8 mouse cellular contexts compared by ENCODE assay signal in the genomic region with DNA sequence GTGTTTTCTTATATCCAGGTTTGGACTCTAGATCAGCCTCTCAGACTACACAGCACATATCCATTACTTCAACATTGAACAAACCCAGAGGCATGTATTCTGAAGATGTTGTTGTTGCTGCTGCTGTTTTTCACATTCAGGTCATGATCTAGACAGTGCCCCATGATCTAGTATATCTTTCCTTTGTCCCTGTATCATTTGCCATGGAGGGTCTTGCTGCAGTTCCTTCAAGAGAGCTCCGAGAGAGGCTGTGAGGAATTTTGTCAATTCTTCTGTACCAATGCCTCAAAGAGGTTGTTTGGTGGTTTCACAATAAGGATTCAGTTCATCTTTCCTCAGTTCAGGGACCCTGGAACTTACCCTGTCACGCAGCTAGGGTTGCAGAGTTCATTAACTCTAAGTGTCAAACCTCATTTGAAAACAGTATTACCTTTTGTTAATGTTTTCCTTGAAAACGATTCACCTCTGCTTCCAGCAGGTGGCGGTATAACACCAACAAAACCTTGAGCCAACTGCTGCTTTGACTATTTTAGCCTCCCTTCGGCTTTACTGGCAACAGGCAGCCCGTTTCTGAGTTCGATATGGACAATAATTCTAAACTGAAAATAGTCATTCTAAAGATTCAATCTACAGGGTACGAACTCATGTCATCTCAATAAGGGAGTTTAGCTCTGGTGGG.
DNase-seq lines count a peak whose midpoint lies in the region; ATAC-seq lines count a peak whose summit lies in the region.

No protein-coding gene starts in this region.

- no peaks in the 10 kb centered on the region for H3K9me3 ChIP-seq in intestine, embryonic 16.5 days (ENCODE audit: control insufficient read depth, low read length)
- no peaks in the 10 kb centered on the region for H3K9me3 ChIP-seq in midbrain, embryonic 15.5 days
- no peaks in the 10 kb centered on the region for H3K9me3 ChIP-seq in stomach, embryonic 16.5 days (replicated peaks; ENCODE audit: control insufficient read depth, low read length)

- WGBS in intestine, embryonic 16.5 days: 16% methylated on average over 8 of the region's 8 CpGs
- WGBS in midbrain, embryonic 15.5 days: 14% methylated on average over 8 of the region's 8 CpGs
- WGBS in stomach, embryonic 16.5 days: 15% methylated on average over 8 of the region's 8 CpGs

- H3K4me3 ChIP-seq in intestine, embryonic 16.5 days (ENCODE audit: low read length): no peak overlapping the region
- no peak overlapping the region for H3K4me3 ChIP-seq in midbrain, embryonic 15.5 days
- 0 out of 2 replicates have a peak overlapping the region, but pooled peaks have one; percentile 15 for H3K4me3 ChIP-seq in stomach, embryonic 16.5 days (replicated peaks; ENCODE audit: low read length)

- no peaks in the 10 kb centered on the region for H3K27me3 ChIP-seq in intestine, embryonic 16.5 days (replicated peaks; ENCODE audit: control insufficient read depth, insufficient read depth, low read length)
- H3K27me3 ChIP-seq in midbrain, embryonic 15.5 days (replicated peaks): 0 out of 2 replicates have a peak, but pooled peaks cover 4% of the 10 kb centered on the region
- no peaks in the 10 kb centered on the region for H3K27me3 ChIP-seq in stomach, embryonic 16.5 days (ENCODE audit: control insufficient read depth, insufficient read depth, low read length)

- no peak overlapping the region for H3K27ac ChIP-seq in intestine, embryonic 16.5 days (ENCODE audit: low read length)
- H3K27ac ChIP-seq in midbrain, embryonic 15.5 days: no peak overlapping the region
- H3K27ac ChIP-seq in stomach, embryonic 16.5 days (ENCODE audit: low read length): no peak overlapping the region

- H3K4me2 ChIP-seq in intestine, embryonic 16.5 days (ENCODE audit: low read depth, low read length): peak overlapping the region; percentile 34; the same call in 1 of the 2 replicates
- 0 out of 2 replicates have a peak overlapping the region, but pooled peaks have one; percentile 11 for H3K4me2 ChIP-seq in midbrain, embryonic 15.5 days
- H3K4me2 ChIP-seq in stomach, embryonic 16.5 days (ENCODE audit: low read depth, low read length): peak overlapping the region; percentile 28

- H3K9ac ChIP-seq in intestine, embryonic 16.5 days (ENCODE audit: low read depth, low read length): no peak overlapping the region
- no peak overlapping the region for H3K9ac ChIP-seq in midbrain, embryonic 15.5 days
- H3K9ac ChIP-seq in stomach, embryonic 16.5 days (ENCODE audit: low read length): no peak overlapping the region

- intact Hi-C loops in heart, postnatal 25 days (cut with DNase I): no loop called here
- intact Hi-C loops in left cerebral cortex, postnatal 14 days (cut with DNase I): no loop called here

- peak; percentile 72 for ATAC-seq in intestine, embryonic 16.5 days
- peak; percentile 81 for ATAC-seq in midbrain, embryonic 15.5 days (replicated peaks)
- ATAC-seq in stomach, embryonic 16.5 days (ENCODE audit: insufficient read depth, low FRiP score): no peak

- no peaks in the 10 kb centered on the region for H3K4me1 ChIP-seq in intestine, embryonic 16.5 days (ENCODE audit: control insufficient read depth, insufficient read depth, low read length)
- H3K4me1 ChIP-seq in midbrain, embryonic 15.5 days: no peaks in the 10 kb centered on the region
- H3K4me1 ChIP-seq in stomach, embryonic 16.5 days (ENCODE audit: control insufficient read depth, insufficient read depth, low read length): no peaks in the 10 kb centered on the region

- H3K36me3 ChIP-seq in intestine, embryonic 16.5 days (ENCODE audit: control insufficient read depth, insufficient read depth, low read length): no peaks in the 10 kb centered on the region
- no peaks in the 10 kb centered on the region for H3K36me3 ChIP-seq in midbrain, embryonic 15.5 days (replicated peaks)
- no peaks in the 10 kb centered on the region for H3K36me3 ChIP-seq in stomach, embryonic 16.5 days (ENCODE audit: control insufficient read depth, insufficient read depth, low read length)

- peak; percentile 21 for DNase-seq in heart, adult 8-10 months (ENCODE audit: low spot score)
- DNase-seq in heart, postnatal 25 days (ENCODE audit: low spot score): no peak
- peak; percentile 86 for DNase-seq in cerebellum, adult 9-10 months
- DNase-seq in frontal cortex, postnatal 14 days (ENCODE audit: low spot score in 2 of 2): peak; percentile 18 to 68
- peak; percentile 72 to 80 for DNase-seq in left cerebral cortex, postnatal 14 days (ENCODE audit: low spot score in 2 of 2)
